Mouse (Mus musculus): ENCODE data around the gene Sinhcaf. TPM values are rescaled to one million over a fixed set of nuclear protein-coding genes. Genes with fewer than 3 reads are reported as not detected.
"Not testable (repeated sequence)": the region's sequence is repeated elsewhere in the genome, so short reads cannot be mapped to it uniquely, and the experiment has no call there.

Sinhcaf gene
- 96.9 and 106 TPM in 2 replicates for polyA plus RNA-seq (2015; fragmentation: Nextera tagmentation; extraction: Ambion mirVana)

DNA sequence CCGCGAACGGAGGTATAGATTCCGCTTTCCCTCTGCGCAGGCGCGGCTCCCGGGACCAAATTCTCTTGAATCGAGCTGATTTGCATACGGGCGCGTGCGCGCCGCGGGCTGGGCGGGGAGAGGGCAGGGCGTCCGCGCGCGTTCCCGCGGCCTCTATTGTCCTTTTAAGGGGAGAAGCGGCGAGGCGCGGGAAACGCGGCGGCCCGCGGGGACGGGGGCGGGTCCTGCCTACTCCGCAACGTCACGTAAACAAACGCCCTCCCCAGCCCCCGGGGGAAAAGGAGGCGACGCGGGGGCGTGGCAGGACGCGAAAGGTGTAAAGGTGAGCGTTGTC is at the start of gene Sinhcaf:
Gene Sinhcaf, minus strand, starts transcription at position 59 of the 334 bp plus-strand sequence.
- no peaks in the 10 kb centered on the region for H3K36me3 ChIP-seq
- peak within 1 kb of the TSS; percentile 86 for H3K4me3 ChIP-seq (replicated peaks)
- H3K27ac ChIP-seq = peak within 1 kb of the TSS; percentile 96
- 0 out of 2 replicates have a peak, but pooled peaks cover 9% of the 10 kb centered on the region for H3K4me1 ChIP-seq (replicated peaks)
- no peaks in the 10 kb centered on the region for H3K9me3 ChIP-seq
- H3K4me2 ChIP-seq (replicated peaks) = peak within 1 kb of the TSS; percentile 80
- peak within 1 kb of the TSS; percentile 83 for H3K9ac ChIP-seq
- no peaks in the 10 kb centered on the region for H3K27me3 ChIP-seq (replicated peaks)
- under 1% methylated on average over 43 of the region's 47 CpGs for WGBS
- peak; percentile 92 for ATAC-seq

DNA sequence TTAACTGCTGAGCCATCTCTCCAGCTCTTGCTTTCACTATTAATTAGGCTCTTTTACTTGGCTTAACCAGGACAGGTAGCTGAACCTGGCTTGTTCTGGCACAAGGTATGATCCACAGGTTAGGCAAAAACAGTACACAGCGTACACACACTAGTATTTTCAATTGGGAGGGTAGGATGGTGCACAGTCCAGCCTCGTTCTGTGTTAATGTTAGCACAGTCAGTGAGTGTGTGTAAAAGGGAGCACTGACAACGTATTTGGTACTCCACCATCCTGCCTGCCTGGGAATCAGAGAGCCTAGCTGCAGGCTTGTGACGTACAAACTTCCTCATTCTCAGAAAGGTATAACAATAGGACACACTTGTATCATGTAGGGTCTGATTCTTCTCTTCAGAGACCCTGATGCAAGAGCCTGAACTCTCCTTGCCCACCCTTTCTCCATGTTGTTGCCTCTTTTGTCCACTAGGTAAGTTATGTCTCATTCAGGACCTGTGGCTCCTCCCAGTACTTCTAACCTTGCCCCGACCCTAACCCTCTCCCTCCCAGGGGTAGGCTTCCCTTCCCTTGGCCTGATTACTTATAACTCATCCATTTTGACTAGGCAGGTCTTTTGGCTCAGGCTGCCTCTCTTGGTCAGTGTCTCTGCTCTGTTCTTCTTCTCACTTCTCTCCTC is 48.2 kb upstream of the Sinhcaf start:
- no peaks in the 10 kb centered on the region for H3K9me3 ChIP-seq
- 67% methylated on average over 5 of the region's 5 CpGs for WGBS
- no peak overlapping the region for H3K27ac ChIP-seq
- H3K9ac ChIP-seq = no peak overlapping the region
- peaks cover 7% of the 10 kb centered on the region; the same call in 1 of the 2 replicates for H3K36me3 ChIP-seq
- ATAC-seq = 0 out of 2 replicates have a peak, but pooled peaks have one; percentile 12
- H3K4me2 ChIP-seq (replicated peaks) = no peak overlapping the region
- no peaks in the 10 kb centered on the region for H3K27me3 ChIP-seq (replicated peaks)
- 0 out of 2 replicates have a peak, but pooled peaks cover 3% of the 10 kb centered on the region for H3K4me1 ChIP-seq (replicated peaks)
- no peak overlapping the region for H3K4me3 ChIP-seq (replicated peaks)

DNA sequence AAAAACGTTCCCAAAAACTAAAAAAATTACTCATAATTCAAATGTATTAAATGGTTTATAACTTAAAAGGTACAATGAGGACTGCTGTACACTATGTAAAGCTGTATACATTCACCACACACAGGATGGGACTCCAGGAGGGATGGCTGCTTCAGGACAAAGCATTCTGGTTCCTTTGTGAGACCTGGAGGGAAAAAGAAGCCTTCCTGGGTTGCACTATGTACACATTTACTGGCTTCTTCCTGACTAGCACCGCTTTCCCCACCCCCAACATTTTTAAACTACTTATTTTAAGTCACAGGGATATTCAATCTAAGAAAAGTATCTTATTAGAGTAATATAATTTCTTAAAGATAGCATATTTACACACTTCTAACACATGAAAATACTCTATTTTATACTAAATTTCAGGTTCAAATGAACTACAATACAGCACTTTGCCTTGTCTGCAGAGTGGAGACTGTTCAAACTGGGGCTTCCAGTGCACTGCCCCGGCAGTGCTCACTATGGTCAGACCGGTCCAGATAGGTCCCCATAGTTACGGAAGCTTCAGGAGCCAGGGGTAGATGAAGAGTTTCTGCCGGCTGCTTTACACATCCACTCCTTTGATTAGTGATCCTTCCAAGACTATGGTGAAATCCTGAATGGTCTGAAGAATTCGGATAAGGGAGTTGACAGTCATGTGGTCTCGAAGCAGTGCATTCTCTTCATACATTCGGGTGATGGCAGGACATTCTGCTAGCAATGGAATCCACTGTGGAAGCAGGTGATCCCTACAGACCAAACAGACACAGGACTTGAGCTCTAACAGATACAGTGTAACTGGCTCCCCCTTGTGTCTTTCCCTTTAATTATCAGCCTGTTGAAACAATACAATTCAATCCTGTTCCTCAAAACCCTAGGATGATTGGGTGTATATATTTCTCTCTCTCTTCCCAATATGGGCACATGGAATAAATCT is 47.1 kb upstream of the Sinhcaf start:
- no peak overlapping the region for H3K27ac ChIP-seq
- H3K9ac ChIP-seq = no peak overlapping the region
- H3K36me3 ChIP-seq = peaks cover 7% of the 10 kb centered on the region; the same call in 1 of the 2 replicates
- no peak overlapping the region for H3K4me3 ChIP-seq (replicated peaks)
- WGBS = 34% methylated on average over 9 of the region's 9 CpGs
- no peaks in the 10 kb centered on the region for H3K9me3 ChIP-seq
- H3K4me1 ChIP-seq (replicated peaks) = 0 out of 2 replicates have a peak, but pooled peaks cover 3% of the 10 kb centered on the region
- H3K4me2 ChIP-seq (replicated peaks) = no peak overlapping the region
- ATAC-seq = peak; percentile 57
- no peaks in the 10 kb centered on the region for H3K27me3 ChIP-seq (replicated peaks)

DNA sequence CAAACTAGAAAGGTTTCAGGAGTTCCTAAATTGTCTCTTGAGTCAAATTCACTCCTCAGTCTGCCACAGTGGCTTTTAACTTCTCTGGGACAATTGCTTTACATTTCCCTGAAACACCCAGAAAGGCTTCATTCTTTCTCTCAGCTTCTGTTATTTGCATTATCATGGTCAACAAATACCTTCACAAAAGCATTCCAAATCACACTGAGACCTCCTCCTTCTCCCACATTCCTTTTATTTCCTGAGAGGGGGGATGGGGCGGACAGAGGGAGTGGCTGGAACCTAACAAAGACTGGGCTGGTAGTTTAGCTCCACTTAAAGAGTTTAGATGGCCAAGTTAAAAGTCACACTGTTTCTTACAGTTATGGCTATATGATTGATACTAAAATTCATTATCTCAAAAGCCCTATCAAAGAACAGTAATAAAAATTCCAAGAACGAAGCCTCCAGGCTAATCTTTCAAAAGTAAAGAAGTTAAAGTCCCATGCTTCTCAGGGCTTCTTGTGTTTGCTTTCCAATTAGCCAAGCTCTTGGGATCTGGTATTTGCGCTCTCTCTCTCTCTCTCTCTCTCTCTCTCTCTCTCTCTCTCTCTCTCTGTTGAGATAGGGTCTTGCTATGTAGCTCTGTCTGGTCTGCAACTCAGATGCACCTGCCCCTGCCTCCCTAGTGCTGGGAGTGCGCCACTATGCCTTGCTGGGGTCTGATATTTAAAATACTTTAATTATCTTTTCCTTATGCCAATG is 46.3 kb upstream of the Sinhcaf start:
- peak; percentile 50; the same call in 1 of the 2 replicates for ATAC-seq
- H3K36me3 ChIP-seq = peaks cover 7% of the 10 kb centered on the region; the same call in 1 of the 2 replicates

DNA sequence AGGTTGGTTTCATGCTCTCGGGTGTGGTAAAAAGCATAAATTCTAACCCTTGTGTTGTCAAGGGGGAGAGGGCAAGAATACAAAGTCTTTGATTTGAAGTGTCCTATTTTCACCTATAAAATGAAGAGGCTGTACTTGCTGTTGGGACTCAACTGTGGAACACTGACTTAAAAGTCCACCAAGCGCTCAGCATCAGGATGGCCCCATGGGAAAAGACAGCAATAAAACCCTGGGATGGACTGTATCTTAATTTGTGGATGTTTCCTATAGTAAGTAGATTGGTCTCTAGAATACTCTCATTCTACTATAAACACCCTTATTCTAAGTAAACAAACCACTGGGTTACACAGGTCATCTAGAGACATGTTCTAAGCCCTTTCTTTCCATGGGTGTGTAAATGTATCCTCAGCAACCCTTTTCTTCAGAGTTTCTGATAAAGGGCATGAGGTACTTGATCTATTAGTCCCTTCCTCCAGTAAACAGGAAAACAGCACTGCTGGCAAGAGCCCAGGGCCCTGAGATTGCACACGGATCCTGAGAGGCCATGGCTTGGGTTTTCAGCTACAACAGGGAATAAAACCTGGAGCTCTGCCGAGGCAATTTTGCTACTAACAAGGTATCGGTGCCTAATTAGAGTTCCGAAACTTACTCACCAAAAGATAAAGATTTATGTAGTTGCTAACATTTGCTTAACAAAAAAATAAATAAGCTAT is 45.5 kb upstream of the Sinhcaf start:
- no peaks in the 10 kb centered on the region for H3K27me3 ChIP-seq (replicated peaks)
- peaks cover 7% of the 10 kb centered on the region; the same call in 1 of the 2 replicates for H3K36me3 ChIP-seq
- no peaks in the 10 kb centered on the region for H3K9me3 ChIP-seq
- ATAC-seq = no peak
- 48% methylated on average over 6 of the region's 6 CpGs for WGBS
- no peak overlapping the region for H3K27ac ChIP-seq
- H3K4me2 ChIP-seq (replicated peaks) = no peak overlapping the region
- 0 out of 2 replicates have a peak, but pooled peaks cover 3% of the 10 kb centered on the region for H3K4me1 ChIP-seq (replicated peaks)
- H3K4me3 ChIP-seq (replicated peaks) = no peak overlapping the region
- H3K9ac ChIP-seq = no peak overlapping the region

More for the DNA sequence above, 46.3 kb upstream of the Sinhcaf start:
- Histone ChIP-seq H3K9ac (no peak overlapping the region), H3K4me1 (replicated peaks) (0 out of 2 replicates have a peak, but pooled peaks cover 3% of the 10 kb centered on the region), H3K9me3 (no peaks in the 10 kb centered on the region), H3K27me3 (replicated peaks) (no peaks in the 10 kb centered on the region), H3K4me3 (replicated peaks) (no peak overlapping the region), H3K4me2 (replicated peaks) (no peak overlapping the region), H3K27ac (no peak overlapping the region)
- WGBS = 51% methylated on average over 4 of the region's 4 CpGs

- not testable (repeated sequence) for H3K4me2 ChIP-seq (replicated peaks); H3K9me3 ChIP-seq; H3K4me1 ChIP-seq (replicated peaks); H3K9ac ChIP-seq; H3K36me3 ChIP-seq; H3K27ac ChIP-seq; H3K27me3 ChIP-seq (replicated peaks); ATAC-seq; H3K4me3 ChIP-seq (replicated peaks)
- WGBS = 37% methylated on average over 3 of the region's 3 CpGs
These were observed 43.7 kb upstream of the Sinhcaf start for GRCm38 (mm10) chr6:148989792-148990491.

- no peak for ATAC-seq
- H3K4me1 ChIP-seq (replicated peaks) = no peaks in the 10 kb centered on the region
- no peak overlapping the region for H3K27ac ChIP-seq
- no peaks in the 10 kb centered on the region for H3K27me3 ChIP-seq (replicated peaks)
- H3K4me2 ChIP-seq (replicated peaks) = no peak overlapping the region
- H3K9me3 ChIP-seq = no peaks in the 10 kb centered on the region
- H3K36me3 ChIP-seq = no peaks in the 10 kb centered on the region
- 83% methylated on average over 4 of the region's 4 CpGs for WGBS
- H3K9ac ChIP-seq = no peak overlapping the region
- H3K4me3 ChIP-seq (replicated peaks) = no peak overlapping the region
These were observed 39.7 kb upstream of the Sinhcaf start for GRCm38 (mm10) chr6:148986003-148986402.

DNA sequence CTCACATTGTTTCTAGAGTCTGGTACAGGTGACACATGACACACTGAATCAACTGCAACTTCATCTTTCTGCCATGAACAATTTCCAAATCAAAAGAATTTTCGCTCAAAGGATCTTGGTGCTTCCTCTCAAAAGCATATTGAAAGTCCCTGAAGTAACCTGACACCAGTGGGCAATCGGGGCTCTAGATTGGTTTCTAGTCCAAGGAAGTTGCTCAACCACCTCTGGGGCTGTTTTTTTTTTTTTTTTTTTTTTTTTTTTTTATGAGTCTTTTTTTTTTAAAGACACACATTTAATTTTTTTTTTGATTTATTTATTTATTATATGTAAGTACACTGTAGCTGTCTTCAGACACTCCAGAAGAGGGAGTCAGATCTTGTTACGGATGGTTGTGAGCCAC is 34.2 kb upstream of the Sinhcaf start:
- Histone ChIP-seq H3K9me3 (no peaks in the 10 kb centered on the region), H3K4me1 (replicated peaks) (no peaks in the 10 kb centered on the region)
- WGBS = 69% methylated on average over 3 of the region's 3 CpGs

DNA sequence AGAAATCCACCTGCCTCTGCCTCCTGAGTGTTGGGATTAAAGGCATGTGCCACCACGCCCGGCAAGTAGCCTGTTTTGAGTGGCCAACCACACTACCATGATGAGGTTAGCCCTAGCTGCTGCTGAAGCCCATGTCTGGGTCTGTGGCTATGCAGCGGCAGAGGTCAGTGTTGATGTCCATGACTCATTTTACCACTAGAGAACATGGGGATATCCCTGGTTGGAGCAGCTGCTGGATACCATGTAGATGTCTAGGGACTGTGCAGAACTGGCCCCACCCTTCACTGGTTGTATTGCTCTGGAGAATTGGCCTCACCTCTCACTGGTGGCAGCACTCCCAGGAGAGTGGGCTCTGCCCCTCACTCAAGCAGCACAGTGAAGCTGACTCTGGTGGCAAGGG is 28.8 kb upstream of the Sinhcaf start:
- H3K4me3 ChIP-seq (replicated peaks) = no peak overlapping the region
- no peak overlapping the region for H3K27ac ChIP-seq
- H3K4me2 ChIP-seq (replicated peaks) = no peak overlapping the region
- H3K27me3 ChIP-seq (replicated peaks) = no peaks in the 10 kb centered on the region
- H3K9ac ChIP-seq = no peak overlapping the region
- H3K36me3 ChIP-seq = no peaks in the 10 kb centered on the region
- no peaks in the 10 kb centered on the region for H3K9me3 ChIP-seq
- ATAC-seq = no peak
- H3K4me1 ChIP-seq (replicated peaks) = peaks cover 15% of the 10 kb centered on the region; the same call in 1 of the 2 replicates
- WGBS = 88% methylated on average over 3 of the region's 3 CpGs

More for the DNA sequence above, 34.2 kb upstream of the Sinhcaf start:
- Histone ChIP-seq H3K27ac (no peak overlapping the region), H3K27me3 (replicated peaks) (no peaks in the 10 kb centered on the region), H3K36me3 (no peaks in the 10 kb centered on the region), H3K9ac (no peak overlapping the region), H3K4me2 (replicated peaks) (no peak overlapping the region), H3K4me3 (replicated peaks) (no peak overlapping the region)
- no peak for ATAC-seq

DNA sequence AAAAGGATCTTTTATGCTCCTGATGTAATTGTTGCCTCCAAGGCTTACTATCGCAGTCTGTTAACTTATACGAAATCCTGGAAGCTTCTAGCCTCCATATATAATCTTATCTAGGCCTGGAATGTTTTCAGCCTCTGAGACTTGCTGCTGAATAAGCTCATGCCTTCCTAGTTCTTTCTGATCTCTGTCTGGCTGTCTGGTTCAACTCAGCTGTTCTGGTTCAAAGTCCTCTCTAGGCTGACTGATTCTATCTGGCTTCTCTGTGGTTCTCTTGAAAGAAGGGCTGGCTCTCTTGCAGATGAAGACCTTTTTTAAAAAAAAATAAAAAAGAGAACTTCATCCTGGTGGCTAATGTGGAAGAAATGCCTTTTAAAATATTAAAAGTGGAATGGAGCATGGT is 26.6 kb upstream of the Sinhcaf start:
- WGBS = 43% methylated on average over 2 of the region's 2 CpGs
- H3K27ac ChIP-seq = no peak overlapping the region
- no peak overlapping the region for H3K4me3 ChIP-seq (replicated peaks)
- no peak overlapping the region for H3K9ac ChIP-seq
- H3K4me2 ChIP-seq (replicated peaks) = no peak overlapping the region
- H3K4me1 ChIP-seq (replicated peaks) = peaks cover 15% of the 10 kb centered on the region; the same call in 1 of the 2 replicates
- no peaks in the 10 kb centered on the region for H3K36me3 ChIP-seq
- H3K27me3 ChIP-seq (replicated peaks) = no peaks in the 10 kb centered on the region
- H3K9me3 ChIP-seq = no peaks in the 10 kb centered on the region
- ATAC-seq = peak; percentile 75

Measured in intestine, embryonic 15.5 days (tissue).